Mouse (Mus musculus) granulocyte monocyte progenitor cell, adult 5-6 weeks (primary cell): ENCODE measurements around the gene Psmd13. TPM values are rescaled to one million over a fixed set of nuclear protein-coding genes. Genes with fewer than 3 reads are reported as not detected.

Experiments
- ATAC-seq: replicated peaks from 2 replicates; pipeline ENCODE4 v1.8.0; 2016; ENCODE audit warnings: mild to moderate bottlenecking, moderate TSS enrichment, inconsistent platforms; ENCODE audit not compliant: poor library complexity, severe bottlenecking
- total RNA-seq, 2 experiments: library from RNA; stranded (forward) in 1 of 2; stranded (reverse) in 1 of 2; fragments of 200-712, 200-1000 nt in 1 of 2; fragments of >200 nt in 1 of 2; fragmentation: Nextera tagmentation in 1 of 2; gene quantifications; 2 replicates each; pipeline ENCODE4 v1.2.3; 2014 to 2017

Psmd13 gene
- total RNA-seq, 2 experiments from 2014 or later: 111 to 229 TPM

DNA sequence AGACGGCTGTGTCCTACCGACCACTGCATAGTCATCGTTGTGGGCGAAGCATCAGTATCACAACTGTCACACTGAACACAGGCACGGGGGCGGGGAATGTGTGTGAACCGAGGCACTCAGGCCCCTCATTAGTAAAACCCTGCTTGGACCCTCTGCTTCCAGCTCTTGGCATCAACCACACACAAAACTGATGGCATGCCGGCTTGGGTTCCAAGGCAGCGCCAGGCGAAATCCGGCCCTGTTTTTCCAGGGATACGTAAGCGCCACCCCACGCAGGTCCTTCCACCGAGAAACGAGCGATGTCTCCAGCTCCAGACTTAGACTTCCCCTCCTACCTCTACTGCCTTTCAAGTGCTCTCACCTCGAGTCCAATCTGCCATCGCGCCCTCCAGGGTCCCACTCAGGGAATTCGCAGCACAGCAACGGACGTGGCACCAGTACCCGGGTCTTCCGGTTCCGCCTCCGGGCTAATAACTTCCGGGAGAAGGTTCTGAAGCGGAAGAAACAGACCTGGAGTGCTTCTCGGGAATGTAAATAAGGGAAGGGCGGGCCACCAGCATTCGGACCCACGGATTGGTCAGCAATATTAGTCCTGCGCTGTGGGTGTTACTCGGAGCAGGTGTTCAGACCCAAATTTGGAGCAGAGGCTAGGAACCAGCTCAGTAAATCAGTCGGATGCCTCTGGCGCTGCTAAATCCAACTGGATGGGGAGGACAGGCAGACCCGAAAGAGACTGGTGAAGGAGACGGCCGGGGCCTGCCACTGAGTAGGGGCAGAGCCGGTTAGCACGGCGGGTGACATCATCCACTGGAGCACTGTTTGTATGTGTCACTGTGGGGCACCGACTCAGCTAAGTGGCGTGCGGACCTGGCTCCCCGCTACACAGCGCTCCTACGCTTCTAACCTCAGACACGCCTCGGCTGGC, 25.6 kb upstream of the Psmd13 start, which contains the start of gene Gm45785:
Gene Gm45785 (minus strand): TSS at position 472 of the 925 bp plus-strand sequence.
- peak; percentile 54 for ATAC-seq

GRCm38 (mm10) chr7:140856785-140857549, 24.8 kb upstream of the Psmd13 start, which contains the start of gene Ric8a:
Gene Ric8a, plus strand, starts transcription at chr7:140856957.
- peak; percentile 63 for ATAC-seq

DNA sequence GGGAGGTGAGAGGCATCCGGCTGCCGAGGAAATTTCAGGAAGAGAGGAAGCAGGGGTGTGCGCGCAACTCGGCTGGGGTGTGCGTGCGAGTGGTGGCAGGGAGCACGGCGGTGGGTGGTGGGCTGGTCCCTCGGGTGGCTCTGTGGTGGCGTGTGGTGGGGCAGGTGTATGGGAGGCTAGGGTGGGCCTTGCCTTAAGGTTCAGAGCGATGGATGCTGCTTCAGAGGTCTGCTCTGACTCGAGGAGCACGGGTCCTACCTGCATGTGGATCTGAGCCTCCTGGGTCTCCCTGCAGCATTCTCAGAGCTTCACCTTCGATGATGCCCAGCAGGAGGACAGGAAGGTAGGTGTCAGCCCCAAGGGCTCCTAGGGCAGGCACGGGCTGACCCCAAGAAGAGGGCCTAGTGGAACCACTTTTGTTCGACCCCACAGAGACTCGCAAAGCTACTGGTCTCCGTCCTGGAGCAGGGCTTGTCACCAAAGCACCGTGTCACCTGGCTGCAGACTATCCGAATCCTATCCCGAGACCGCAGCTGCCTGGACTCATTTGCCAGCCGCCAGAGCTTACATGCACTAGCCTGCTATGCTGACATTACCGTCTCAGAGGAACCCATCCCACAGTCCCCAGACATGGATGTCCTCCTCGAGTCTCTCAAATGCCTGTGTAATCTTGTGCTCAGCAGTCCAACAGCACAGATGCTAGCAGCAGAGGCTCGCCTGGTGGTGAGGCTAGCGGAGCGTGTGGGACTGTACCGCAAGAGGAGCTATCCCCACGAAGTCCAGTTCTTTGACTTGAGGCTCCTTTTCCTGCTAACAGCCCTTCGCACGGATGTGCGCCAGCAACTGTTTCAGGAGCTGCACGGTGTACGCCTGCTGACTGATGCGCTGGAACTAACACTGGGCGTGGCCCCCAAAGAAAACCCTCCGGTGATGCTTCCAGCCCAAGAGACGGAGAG, 23.9 kb upstream of the Psmd13 start, which contains the start of gene Bet1l:
Gene Bet1l (minus strand): TSS at position 28 of the 956 bp plus-strand sequence.
- no peak for ATAC-seq

GRCm38 (mm10) chr7:140858746-140859145, 23.0 kb upstream of the Psmd13 start:
- no peak for ATAC-seq

GRCm38 (mm10) chr7:140859997-140860396, 21.8 kb upstream of the Psmd13 start:
- no peak for ATAC-seq

DNA sequence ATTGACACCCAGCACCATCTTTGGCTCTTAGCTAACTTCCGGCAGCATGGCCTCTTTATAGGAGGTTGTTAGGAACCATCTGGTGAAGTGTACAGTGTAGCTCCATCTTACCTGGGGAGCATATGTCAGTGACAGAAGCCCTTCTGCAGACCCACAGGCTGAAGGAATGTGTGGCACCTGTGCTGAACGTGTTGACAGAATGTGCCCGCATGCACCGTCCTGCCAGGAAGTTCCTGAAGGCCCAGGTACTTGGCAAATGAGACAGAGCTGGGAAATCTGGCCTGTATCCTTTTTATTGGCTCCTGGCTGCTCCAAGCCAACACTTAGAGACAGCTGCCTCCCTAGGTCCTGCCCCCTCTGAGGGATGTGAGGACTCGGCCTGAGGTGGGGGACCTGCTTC, 21.0 kb upstream of the Psmd13 start:
- ATAC-seq: no peak

DNA sequence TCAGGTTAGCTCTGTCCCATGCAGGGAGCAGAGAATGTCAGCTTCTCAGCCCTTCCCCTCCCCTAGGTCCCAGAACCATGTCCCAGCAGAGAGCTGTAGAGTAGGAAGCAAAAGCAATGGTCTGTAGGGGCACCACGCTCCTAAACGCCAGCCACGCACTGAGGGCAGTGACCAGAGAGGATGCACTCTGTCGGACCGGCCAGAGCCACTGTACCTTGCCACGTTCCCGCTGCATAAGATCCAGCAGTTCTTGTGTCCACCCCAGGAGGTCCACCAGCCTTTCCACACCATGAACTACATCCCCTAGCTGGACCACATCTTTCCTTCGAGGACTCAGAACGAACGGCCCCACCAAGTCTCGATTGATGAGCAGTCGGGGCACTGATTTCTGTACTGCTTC, 17.0 kb upstream of the Psmd13 start:
- ATAC-seq: no peak

- peak; percentile 85 for ATAC-seq
These were observed 7.5 kb upstream of the Psmd13 start for GRCm38 (mm10) chr7:140874224-140874623.

- peak; percentile 44 for ATAC-seq
These were observed 4.4 kb upstream of the Psmd13 start for GRCm38 (mm10) chr7:140877364-140877763.

DNA sequence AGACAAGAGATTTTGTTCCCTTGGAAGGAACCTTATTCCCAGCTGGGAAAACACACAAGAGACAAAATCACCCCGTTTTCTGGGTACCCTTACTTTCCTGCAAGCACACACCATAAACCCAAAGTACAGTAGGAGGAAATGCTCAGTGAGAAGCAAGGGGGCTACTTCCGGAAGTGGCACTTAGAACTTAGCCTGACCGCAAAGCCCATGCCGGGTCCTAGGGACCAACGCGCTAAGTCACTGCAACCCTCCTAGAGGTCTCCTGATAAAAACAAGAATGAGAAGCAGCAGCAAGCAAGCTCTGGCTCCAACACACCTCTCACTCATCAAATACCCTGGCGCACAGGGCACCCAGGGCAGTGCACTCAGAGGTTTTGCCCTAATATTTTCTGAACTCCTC, 2.4 kb upstream of the Psmd13 start:
- ATAC-seq: peak; percentile 43

DNA sequence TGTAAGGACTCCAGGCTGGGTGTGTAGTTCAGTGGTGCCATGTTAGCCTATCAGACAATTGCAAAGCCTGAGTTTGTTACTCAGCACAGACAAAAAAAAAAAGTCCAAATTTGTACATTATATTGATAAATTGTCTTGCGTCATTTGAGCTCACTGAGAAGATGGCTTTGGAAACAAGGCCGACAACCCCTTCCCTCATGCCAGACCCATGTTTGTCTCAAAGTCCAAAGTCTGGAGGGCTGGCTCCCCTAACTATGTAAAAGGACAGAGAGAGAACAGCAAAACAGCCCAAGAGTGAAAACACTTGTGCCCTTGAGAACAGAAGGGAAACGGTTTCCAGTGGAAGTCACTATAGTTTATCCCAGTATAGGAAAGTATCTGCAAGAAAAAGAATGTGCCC, 1.3 kb upstream of the Psmd13 start:
- no peak for ATAC-seq

DNA sequence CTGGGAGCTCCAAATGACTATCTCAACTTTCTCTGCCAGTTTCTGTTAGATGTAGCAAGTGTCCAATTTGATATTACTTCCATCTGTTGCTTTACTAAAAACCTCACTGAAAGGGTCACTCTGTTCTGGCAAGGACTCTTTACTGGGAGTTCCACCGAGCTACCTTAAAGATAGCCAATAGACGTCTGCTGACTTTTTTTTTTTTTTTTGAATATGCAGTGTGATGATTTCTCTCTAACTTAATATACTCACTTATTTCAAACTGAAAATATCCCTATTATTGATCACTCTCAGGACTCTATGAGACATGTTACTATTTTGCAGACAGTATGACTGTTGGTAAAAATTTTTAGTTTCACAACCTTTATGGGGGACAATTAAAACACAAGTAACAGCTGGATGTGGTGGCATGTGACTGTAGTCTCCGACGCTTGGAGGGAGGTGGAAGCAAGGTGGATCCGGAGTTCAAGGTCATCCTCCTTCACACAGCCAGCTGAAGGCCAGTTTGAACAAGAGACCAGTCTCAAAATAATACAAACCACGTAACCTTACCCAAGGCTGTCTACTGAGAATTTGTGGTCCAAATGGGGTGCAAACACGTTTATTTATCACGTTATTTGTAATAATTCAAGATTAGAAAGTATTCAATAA, 778 bp upstream of the Psmd13 start:
- no peak for ATAC-seq

DNA sequence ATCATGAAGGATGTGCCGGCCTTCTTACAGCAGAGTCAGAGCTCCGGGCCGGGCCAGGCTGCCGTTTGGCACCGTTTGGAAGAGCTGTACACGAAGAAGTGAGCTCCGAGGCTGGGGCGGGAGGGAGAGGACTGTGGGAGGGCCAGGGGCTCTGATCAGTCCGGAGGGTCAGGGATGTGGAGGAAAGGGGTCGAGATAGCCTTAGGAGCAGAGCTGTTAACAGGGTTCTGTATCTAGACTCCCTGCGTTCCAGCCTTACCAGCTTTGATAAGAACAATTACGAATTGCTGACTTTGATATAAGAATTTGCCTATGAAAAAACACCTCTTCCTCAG, 668 bp downstream of the Psmd13 start:
- ATAC-seq: no peak

- ATAC-seq: peak; percentile 56; the same call in 1 of the 2 replicates
These were observed 8.9 kb downstream of the Psmd13 start for GRCm38 (mm10) chr7:140890636-140891035.

GRCm38 (mm10) chr7:140894031-140894430, 12.3 kb downstream of the Psmd13 start:
- ATAC-seq: no peak

DNA sequence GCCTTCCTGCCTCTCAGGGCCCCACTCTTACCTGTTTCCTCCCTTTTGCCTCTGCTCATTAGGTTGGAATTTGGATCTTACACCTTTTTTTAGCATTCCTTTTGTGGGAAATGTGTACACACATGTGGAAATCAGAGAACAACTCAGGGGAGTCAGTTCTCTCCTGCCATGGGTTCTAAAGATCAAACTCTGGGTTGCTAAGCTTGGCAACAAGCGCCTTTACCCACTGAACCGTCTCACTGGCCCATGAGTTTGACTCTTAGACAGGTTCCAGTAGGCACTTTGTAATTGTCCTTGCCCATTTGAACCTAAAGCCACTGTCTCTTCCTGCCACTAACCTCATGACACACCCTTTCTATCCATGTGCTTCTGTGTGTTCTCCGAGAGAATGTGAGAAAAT, 12.8 kb downstream of the Psmd13 start:
- ATAC-seq: no peak

DNA sequence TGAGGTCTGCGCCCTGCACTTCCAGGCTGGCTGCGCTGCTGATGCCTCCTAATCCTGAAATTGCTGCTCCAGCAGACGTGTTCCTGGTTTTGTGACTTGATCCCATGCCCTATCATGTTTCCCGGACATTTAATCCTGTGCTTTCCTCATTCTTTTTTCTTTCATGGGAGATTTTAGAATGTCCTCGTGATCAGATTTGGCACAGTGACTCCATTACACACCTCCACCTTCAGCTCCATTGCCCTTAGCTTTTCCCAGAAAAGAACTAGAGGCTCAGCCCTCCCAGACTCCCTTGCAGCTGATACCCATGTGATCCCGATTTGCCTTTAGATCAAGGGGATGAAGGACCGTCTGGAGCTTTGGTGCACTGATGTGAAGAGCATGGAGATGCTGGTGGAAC, 16.1 kb downstream of the Psmd13 start:
- no peak for ATAC-seq

DNA sequence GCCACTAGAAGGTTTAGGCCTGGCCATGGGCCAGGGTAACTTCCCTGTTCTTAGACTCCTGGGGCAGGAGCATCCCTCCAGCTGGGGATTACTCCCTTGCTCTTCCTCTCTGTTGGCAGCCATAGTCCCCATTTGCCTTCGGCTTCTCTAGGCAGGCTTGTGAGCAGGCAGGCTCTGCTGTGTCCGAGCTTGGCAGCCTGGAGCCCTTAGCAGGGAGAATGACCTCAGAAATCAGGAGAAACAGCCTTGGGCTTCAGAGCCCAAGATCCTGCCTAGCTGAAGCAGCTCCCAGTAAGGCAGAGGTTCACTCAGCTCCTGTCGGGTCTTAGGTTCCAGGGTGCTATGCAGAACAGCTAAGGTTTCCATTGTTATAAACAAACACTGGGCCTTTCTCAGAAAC, 17.4 kb downstream of the Psmd13 start:
- no peak for ATAC-seq

DNA sequence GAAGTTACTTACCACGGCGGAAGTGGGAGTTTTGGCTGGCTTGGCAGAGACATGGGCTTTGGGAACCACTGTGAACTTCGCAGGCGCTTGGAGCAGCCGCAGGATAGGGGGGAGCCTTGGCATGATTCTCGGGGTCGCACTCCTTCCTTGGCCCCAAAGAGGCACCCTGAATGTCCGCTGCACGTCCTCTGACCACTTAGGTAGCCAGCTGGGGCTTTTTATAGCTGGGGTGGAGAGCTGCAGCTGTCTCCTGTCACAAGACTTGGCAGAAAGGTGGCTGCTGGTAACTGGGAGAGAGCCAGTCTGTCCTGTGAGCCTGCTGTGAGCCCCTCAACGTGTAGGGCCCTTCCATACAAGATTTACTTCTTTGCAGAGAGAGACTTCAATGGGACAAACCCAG, 18.5 kb downstream of the Psmd13 start, which contains the start of gene Cox8b:
Gene Cox8b (minus strand): TSS at position 227 of the 400 bp plus-strand sequence.
- no peak for ATAC-seq
